Mouse (Mus musculus): Measurements from ENCODE around the gene 1700022I11Rik.

DNA sequence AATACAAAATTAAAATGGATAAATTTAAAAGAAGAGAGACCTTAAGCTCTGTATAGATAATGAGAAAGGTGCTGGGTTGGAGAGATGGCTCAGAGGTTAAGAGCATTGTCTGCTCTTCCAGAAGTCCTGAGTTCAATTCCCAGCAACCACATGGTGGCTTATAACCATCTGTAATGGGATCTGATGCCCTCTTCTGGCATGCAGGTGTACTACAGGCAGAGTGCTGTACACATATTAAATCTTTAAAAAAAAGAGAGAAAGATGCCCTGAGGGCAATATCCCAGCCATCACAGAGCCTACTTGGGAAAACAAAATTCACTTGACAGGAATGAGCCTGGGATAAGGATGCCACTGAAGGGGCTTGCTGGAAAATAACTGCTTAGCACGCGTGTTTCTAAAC lies 5.9 kb upstream of the 1700022I11Rik start:
- TF ChIP-seq CTCF (IDR thresholded peaks at IDR 0.05; ENCODE audit: insufficient read depth, low read length) (no peak), POLR2A (IDR thresholded peaks at IDR 0.05; ENCODE audit: borderline replicate concordance, extremely low read depth, low read depth, low read length) (no peak)

Measured in lung, adult 2 months (tissue).